Comparison of ENCODE assay signal across 12 mouse cellular contexts in genomic region chr1:75443247-75444024, GRCm38 (mm10). TPM values are rescaled to one million over a fixed set of nuclear protein-coding genes. Genes with fewer than 3 reads are reported as not detected.
DNase-seq lines count a peak whose midpoint lies in the region; ATAC-seq and TF ChIP-seq lines count a peak whose summit lies in the region.
"Had no signal": no experiment of that assay in that cellular context is flagged by ENCODE, and none has a peak within 500 bp of the region (broad histone marks: within the 10 kb centered on the region; RNA-seq: fewer than 3 reads in every experiment).

No protein-coding gene starts in this region.

- TF ChIP-seq EP300 in liver, postnatal 0 days (IDR thresholded peaks at IDR 0.05; ENCODE audit: low read depth), result no peak

- H3K36me3 ChIP-seq in E14TG2a.4 (ENCODE audit: insufficient read depth, low read length), result peaks cover 31% of the 10 kb centered on the region
- peaks cover 19% of the 10 kb centered on the region for H3K36me3 ChIP-seq in embryonic facial prominence, embryonic 13.5 days
- peaks cover 10% of the 10 kb centered on the region for H3K36me3 ChIP-seq in limb, embryonic 10.5 days
- 0 out of 2 replicates have a peak, but pooled peaks cover 7% of the 10 kb centered on the region for H3K36me3 ChIP-seq in liver, postnatal 0 days (replicated peaks; ENCODE audit: insufficient read depth, low read length)
- H3K36me3 ChIP-seq in thymus, adult 2 months (ENCODE audit: control insufficient read depth, insufficient read depth, low read length), result no peaks in the 10 kb centered on the region

- DNase-seq in brain, adult 2 months (ENCODE audit: low read depth, low spot score), result peak; percentile 75
- DNase-seq in limb, embryonic 10.5 days (ENCODE audit: low spot score), result no peak
- DNase-seq in thymus, postnatal 36 days, result no peak
- DNase-seq in liver, postnatal 0 days, result no peak
- DNase-seq in heart, adult 18-20 months, result no peak
- no peak for DNase-seq in thymus, adult 2 months
- DNase-seq: thymus, postnatal 25 days had no signal

- WGBS in embryonic facial prominence, embryonic 13.5 days, result 27% methylated on average over 13 of the region's 13 CpGs
- 22% methylated on average over 13 of the region's 13 CpGs for WGBS in limb, embryonic 10.5 days
- WGBS in liver, postnatal 0 days (ENCODE audit: insufficient replicate concordance), result 60% methylated on average over 13 of the region's 13 CpGs
- WGBS in thymus, adult 2 months, result 84% methylated on average over 13 of the region's 13 CpGs

- peak overlapping the region; percentile 46; the same call in 1 of the 2 replicates for H3K9ac ChIP-seq in embryonic facial prominence, embryonic 13.5 days
- no peak overlapping the region for H3K9ac ChIP-seq in liver, postnatal 0 days (replicated peaks)

- peak overlapping the region; percentile 28; the same call in 1 of the 2 replicates for H3K27ac ChIP-seq in embryonic facial prominence, embryonic 13.5 days
- peak overlapping the region; percentile 32; the same call in 1 of the 2 replicates for H3K27ac ChIP-seq in limb, embryonic 10.5 days
- H3K27ac ChIP-seq in liver, postnatal 0 days (ENCODE audit: low read depth), result no peak overlapping the region
- H3K27ac ChIP-seq in thymus, adult 2 months (ENCODE audit: control insufficient read depth, insufficient read depth, low read length), result no peak overlapping the region
- H3K27ac ChIP-seq: kidney, postnatal 0 days had no signal

- H3K4me1 ChIP-seq in E14TG2a.4 (replicated peaks; ENCODE audit: low read depth, low read length), result peaks cover 88% of the 10 kb centered on the region
- H3K4me1 ChIP-seq in embryonic facial prominence, embryonic 13.5 days, result peaks cover 57% of the 10 kb centered on the region
- peaks cover 77% of the 10 kb centered on the region for H3K4me1 ChIP-seq in limb, embryonic 10.5 days
- H3K4me1 ChIP-seq in liver, postnatal 0 days (ENCODE audit: insufficient read depth), result peaks cover 20% of the 10 kb centered on the region
- no peaks in the 10 kb centered on the region for H3K4me1 ChIP-seq in thymus, adult 2 months (replicated peaks; ENCODE audit: control insufficient read depth, insufficient read depth, low read length)

- TF ChIP-seq CTCF in E14TG2a.4 (conservative IDR thresholded peaks at IDR 0.05; ENCODE audit: low read length), result no peak
- no peak for TF ChIP-seq CTCF in liver, postnatal 0 days (IDR thresholded peaks at IDR 0.05; ENCODE audit: low read depth)
- no peak for TF ChIP-seq CTCF in thymus, adult 2 months (IDR thresholded peaks at IDR 0.05; ENCODE audit: borderline replicate concordance, control insufficient read depth, extremely low read depth, insufficient read depth, low read length, poor library complexity)

- H3K27me3 ChIP-seq in E14TG2a.4 (ENCODE audit: insufficient read depth, low read length), result peaks cover 35% of the 10 kb centered on the region
- H3K27me3 ChIP-seq in embryonic facial prominence, embryonic 13.5 days, result peaks cover 45% of the 10 kb centered on the region
- H3K27me3 ChIP-seq in limb, embryonic 10.5 days (ENCODE audit: low read depth, poor library complexity, severe bottlenecking), result peaks cover 66% of the 10 kb centered on the region
- H3K27me3 ChIP-seq in liver, postnatal 0 days (ENCODE audit: insufficient read depth, low read length), result peaks cover 23% of the 10 kb centered on the region
- H3K27me3 ChIP-seq in thymus, adult 2 months (ENCODE audit: control insufficient read depth, insufficient read depth, low read length), result peaks cover 10% of the 10 kb centered on the region; the same call in 1 of the 2 replicates

- no peak for TF ChIP-seq POLR2A in thymus, adult 2 months (IDR thresholded peaks at IDR 0.05; ENCODE audit: control insufficient read depth, extremely low read depth, insufficient read depth, low read length, poor library complexity)

- H3K4me2 ChIP-seq in embryonic facial prominence, embryonic 13.5 days, result no peak overlapping the region
- H3K4me2 ChIP-seq in liver, postnatal 0 days (ENCODE audit: low read depth, low read length), result no peak overlapping the region

- no peak for ATAC-seq in embryonic facial prominence, embryonic 13.5 days (ENCODE audit: insufficient number of reproducible peaks, insufficient read depth, low FRiP score, low TSS enrichment, low read depth)
- no peak for ATAC-seq in liver, postnatal 0 days

- peak overlapping the region; percentile 56 for H3K4me3 ChIP-seq in E14TG2a.4 (replicated peaks; ENCODE audit: low read length)
- no peak overlapping the region for H3K4me3 ChIP-seq in embryonic facial prominence, embryonic 13.5 days
- no peak overlapping the region for H3K4me3 ChIP-seq in limb, embryonic 10.5 days
- no peak overlapping the region for H3K4me3 ChIP-seq in liver, postnatal 0 days (ENCODE audit: low read depth, low read length)
- H3K4me3 ChIP-seq in thymus, adult 2 months (ENCODE audit: control insufficient read depth, insufficient read depth, low read length), result no peak overlapping the region
- H3K4me3 ChIP-seq: heart, embryonic 10.5 days had no signal

- no peaks in the 10 kb centered on the region for H3K9me3 ChIP-seq in E14TG2a.4 (ENCODE audit: low read length)
- no peaks in the 10 kb centered on the region for H3K9me3 ChIP-seq in embryonic facial prominence, embryonic 13.5 days
- H3K9me3 ChIP-seq in limb, embryonic 10.5 days (replicated peaks), result no peaks in the 10 kb centered on the region
- no peaks in the 10 kb centered on the region for H3K9me3 ChIP-seq in liver, postnatal 0 days (ENCODE audit: low read length)
- H3K9me3 ChIP-seq: heart, embryonic 10.5 days had no signal

RNA-seq across cellular contexts. Expression of gene Asic4, which starts 6.8 kb away (rescaled TPM):
- polyA plus RNA-seq in embryonic facial prominence, embryonic 13.5 days (2015; fragmentation: Nextera tagmentation; extraction: Ambion mirVana), result 0.30 and 0.45 TPM in 2 replicates
- polyA plus RNA-seq in limb, embryonic 10.5 days (2016; fragmentation: Nextera tagmentation; extraction: Ambion mirVana), result 0.31 and 0.59 TPM in 2 replicates
- polyA plus RNA-seq in liver, postnatal 0 days (2015; fragmentation: Nextera tagmentation; extraction: Ambion mirVana), result not detected in 2 replicates
- total RNA-seq in heart, adult 18-20 months (2021), result not detected
- polyA plus RNA-seq in thymus, adult 2 months (2012; rRNA removed), result 0.05 TPM in 2 replicates
- total RNA-seq: liver, adult 2 months had no signal
- polyA plus RNA-seq: liver, adult 2 months had no signal

RNA-seq across cellular contexts. Expression of gene Gmppa, which starts 7.7 kb away (rescaled TPM):
- 74.2 and 83.0 TPM in 2 replicates for polyA plus RNA-seq in embryonic facial prominence, embryonic 13.5 days (2015; fragmentation: Nextera tagmentation; extraction: Ambion mirVana)
- 50.4 and 61.7 TPM in 2 replicates for polyA plus RNA-seq in limb, embryonic 10.5 days (2016; fragmentation: Nextera tagmentation; extraction: Ambion mirVana)
- polyA plus RNA-seq in liver, postnatal 0 days (2015; fragmentation: Nextera tagmentation; extraction: Ambion mirVana), result 21.0 and 22.0 TPM in 2 replicates
- 10 to 100 TPM; 34.5 to 38.2 TPM for total RNA-seq in heart, adult 18-20 months (2021)
- polyA plus RNA-seq in thymus, adult 2 months (2012; rRNA removed), result 102 and 128 TPM in 2 replicates

RNA-seq across cellular contexts. Expression of gene Chpf, which starts 35.7 kb away (rescaled TPM):
- 30.6 and 31.5 TPM in 2 replicates for polyA plus RNA-seq in embryonic facial prominence, embryonic 13.5 days (2015; fragmentation: Nextera tagmentation; extraction: Ambion mirVana)
- polyA plus RNA-seq in limb, embryonic 10.5 days (2016; fragmentation: Nextera tagmentation; extraction: Ambion mirVana), result 23.7 and 28.8 TPM in 2 replicates
- polyA plus RNA-seq in liver, postnatal 0 days (2015; fragmentation: Nextera tagmentation; extraction: Ambion mirVana), result 3.1 and 3.3 TPM in 2 replicates
- 10 to 100 TPM; 22.0 to 22.4 TPM for total RNA-seq in heart, adult 18-20 months (2021)
- polyA plus RNA-seq in thymus, adult 2 months (2012; rRNA removed), result 38.7 and 43.7 TPM in 2 replicates

RNA-seq across cellular contexts. Expression of gene Tmem198, which starts 35.9 kb away (rescaled TPM):
- polyA plus RNA-seq in embryonic facial prominence, embryonic 13.5 days (2015; fragmentation: Nextera tagmentation; extraction: Ambion mirVana), result 1.1 and 1.5 TPM in 2 replicates
- 0.35 and 0.69 TPM in 2 replicates for polyA plus RNA-seq in limb, embryonic 10.5 days (2016; fragmentation: Nextera tagmentation; extraction: Ambion mirVana)
- 0.08 TPM in 1 of 2 replicates, not detected in the other for polyA plus RNA-seq in liver, postnatal 0 days (2015; fragmentation: Nextera tagmentation; extraction: Ambion mirVana)
- total RNA-seq in heart, adult 18-20 months (2021), result under 1 TPM; 0.30 to 0.46 TPM
- polyA plus RNA-seq in thymus, adult 2 months (2012; rRNA removed), result 3.0 and 3.5 TPM in 2 replicates

Comparison
In these comparisons a context has a peak if more than half of its experiments do, and no peak if none do; other contexts are left out.
1. H3K27ac ChIP-seq: peak in embryonic facial prominence, embryonic 13.5 days (single experiment) and limb, embryonic 10.5 days (single experiment); none in liver, postnatal 0 days (single experiment) and thymus, adult 2 months (single experiment).